Mouse (Mus musculus) liver, embryonic 14.5 days (tissue): ENCODE data around the gene Ltbp4. TPM values are rescaled to one million over a fixed set of nuclear protein-coding genes. Genes with fewer than 3 reads are reported as not detected.

Experiments
- ATAC-seq: fragments of 200-750 bp; cut with Nextera tagmentation; 2 replicates; pipeline ENCODE4 v1.8.0; 2017; ENCODE audit warnings: moderate number of reproducible peaks, mild to moderate bottlenecking, moderate library complexity; ENCODE audit not compliant: insufficient read depth
- DNase-seq, 3 experiments: peaks; one replicate each; pipeline ENCODE4 v3.0.0-alpha.2; 2012 to 2013; ENCODE audit warnings: low read depth in 3 of 3, low spot score in 3 of 3
- H3K27ac ChIP-seq: fragments of 300-500 bp; sonication (generic); 2 replicates; pipeline ENCODE4 v1.5.1; 2014; ENCODE audit warnings: moderate library complexity, mild to moderate bottlenecking, control low read depth, inconsistent platforms
- H3K27me3 ChIP-seq: fragments of 300-500 bp; sonication (generic); 2 replicates; pipeline ENCODE4 v1.6.1; 2014; ENCODE audit warnings: mild to moderate bottlenecking, low read length, moderate library complexity; ENCODE audit not compliant: control insufficient read depth, insufficient read depth
- H3K36me3 ChIP-seq: fragments of 300-500 bp; sonication (generic); replicated peaks from 2 replicates; pipeline ENCODE4 v1.6.1; 2014; ENCODE audit warnings: low read depth; ENCODE audit not compliant: control insufficient read depth, insufficient read depth
- H3K4me1 ChIP-seq, 2 experiments: fragments of 200-500 bp in 1 of 2; fragments of 300-500 bp in 1 of 2; sonication (generic) in 1 of 2; replicated peaks; 2 replicates each; pipeline ENCODE4 v1.6.1; 2012 to 2014; ENCODE audit warnings: antibody characterized with exemption in 1 of 2, inconsistent platforms in 1 of 2, low read length in 1 of 2; ENCODE audit not compliant: control insufficient read depth in 2 of 2, insufficient read depth in 2 of 2
- H3K4me2 ChIP-seq: fragments of 300-500 bp; sonication (generic); 2 replicates; pipeline ENCODE4 v1.6.1; 2014; ENCODE audit warnings: low read depth, mild to moderate bottlenecking, control low read depth, moderate library complexity
- H3K4me3 ChIP-seq, 2 experiments: fragments of 200-500 bp in 1 of 2; fragments of 300-500 bp in 1 of 2; sonication (generic) in 1 of 2; 2 replicates each; pipeline ENCODE4 v1.5.1; 2012 to 2014; ENCODE audit warnings: low read depth in 2 of 2, low read length in 2 of 2, mild to moderate bottlenecking in 2 of 2, control low read depth in 1 of 2, inconsistent platforms in 1 of 2, moderate library complexity in 1 of 2; ENCODE audit not compliant: insufficient read depth in 1 of 2
- H3K9ac ChIP-seq: fragments of 300-500 bp; sonication (generic); replicated peaks from 2 replicates; pipeline ENCODE4 v1.6.1; 2014; ENCODE audit warnings: mild to moderate bottlenecking, control low read depth, moderate library complexity
- H3K9me3 ChIP-seq: fragments of 300-500 bp; sonication (generic); 2 replicates; pipeline ENCODE4 v1.6.1; 2016; ENCODE audit warnings: low read length, mixed read lengths; ENCODE audit not compliant: control insufficient read depth
- CTCF ChIP-seq: IDR thresholded peaks from 2 replicates; pipeline ENCODE4 v1.5.1; 2016; ENCODE audit warnings: antibody characterized with exemption, low read depth, control low read depth
- EP300 ChIP-seq: IDR thresholded peaks from 2 replicates; pipeline ENCODE4 v1.6.1; 2016; ENCODE audit warnings: antibody characterized with exemption, low read depth
- WGBS: fragments of 180-500 bp; shearing (Covaris S2); extraction: QIAGEN DNeasy Blood & Tissue Kit; methylation state at CpG from one replicate; pipeline ENCODE4 v1.1.7; 2014; ENCODE audit not compliant: insufficient replicate concordance; 5-methylcytosine and 5-hydroxymethylcytosine counted together
- polyA plus RNA-seq, 2 experiments: library from polyadenylated mRNA; depleted of rRNA in 1 of 2; stranded (reverse) in 1 of 2; unstranded in 1 of 2; fragments of >200 nt; fragmentation: Nextera tagmentation in 1 of 2; extraction: Ambion mirVana in 1 of 2; gene quantifications; 2 replicates each; pipeline versions ENCODE4 v1.2.1 to v1.2.3; 2012 to 2014

Ltbp4 gene
- polyA plus RNA-seq, 2 experiments: 3.0 to 5.2 TPM

GRCm38 (mm10) chr7:27328648-27329047 is 8.8 kb downstream of the Ltbp4 start:
- 29% methylated on average over 16 of the region's 16 CpGs for WGBS
- H3K9me3 ChIP-seq: no peaks in the 10 kb centered on the region
- TF ChIP-seq CTCF (no peak), EP300 (no peak)
- no peak overlapping the region for H3K4me3 ChIP-seq
- no peak overlapping the region for H3K27ac ChIP-seq
- no peak for ATAC-seq
- peaks cover 92% of the 10 kb centered on the region for H3K27me3 ChIP-seq
- no peak overlapping the region for H3K4me2 ChIP-seq
- no peak for DNase-seq
- H3K9ac ChIP-seq: no peak overlapping the region
- H3K36me3 ChIP-seq: no peaks in the 10 kb centered on the region
- H3K4me1 ChIP-seq: peaks cover 0 to 10% of the 10 kb centered on the region in 2 experiments; a peak in 1 of 4 replicates

- DNase-seq: no peak
Measured at GRCm38 (mm10) chr7:27328161-27328560, 9.3 kb downstream of the Ltbp4 start.

DNA sequence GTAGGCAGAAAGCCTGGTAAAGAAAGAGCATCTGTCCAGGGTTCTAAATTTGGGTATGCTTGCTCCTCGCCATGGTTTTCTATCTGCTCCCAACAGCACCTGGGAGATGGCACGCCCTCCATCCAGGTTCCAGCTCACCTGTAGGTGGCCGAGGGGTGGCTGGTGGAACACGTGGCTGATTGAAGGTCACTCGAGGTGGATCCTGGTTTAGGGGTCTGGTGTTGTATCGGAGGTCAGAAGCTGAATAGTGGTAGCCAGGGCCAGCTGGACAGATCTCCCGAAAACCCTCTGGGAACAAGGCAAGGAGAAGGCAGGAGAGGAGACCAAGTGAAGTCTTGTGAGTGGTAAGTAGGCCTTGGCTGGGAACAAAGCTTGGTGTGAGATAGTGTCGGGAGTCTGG is 10.0 kb downstream of the Ltbp4 start:
- H3K4me3 ChIP-seq: no peak overlapping the region
- H3K4me2 ChIP-seq: no peak overlapping the region
- H3K27me3 ChIP-seq: peaks cover 81% of the 10 kb centered on the region
- no peak for ATAC-seq
- H3K36me3 ChIP-seq: no peaks in the 10 kb centered on the region
- no peak overlapping the region for H3K27ac ChIP-seq
- WGBS: 74% methylated on average over 8 of the region's 8 CpGs
- no peak for TF ChIP-seq CTCF
- no peak for TF ChIP-seq EP300
- peaks cover 0 to 10% of the 10 kb centered on the region in 2 experiments; a peak in 1 of 4 replicates for H3K4me1 ChIP-seq
- H3K9ac ChIP-seq: no peak overlapping the region
- no peaks in the 10 kb centered on the region for H3K9me3 ChIP-seq
- no peak for DNase-seq

More at GRCm38 (mm10) chr7:27328161-27328560, 9.3 kb downstream of the Ltbp4 start:
- Histone ChIP-seq H3K9ac (no peak overlapping the region), H3K4me1 (peaks cover 0 to 10% of the 10 kb centered on the region in 2 experiments; a peak in 1 of 4 replicates), H3K36me3 (no peaks in the 10 kb centered on the region), H3K4me3 (no peak overlapping the region), H3K27me3 (peaks cover 88% of the 10 kb centered on the region), H3K27ac (no peak overlapping the region), H3K4me2 (no peak overlapping the region), H3K9me3 (no peaks in the 10 kb centered on the region)
- no peak for TF ChIP-seq CTCF
- TF ChIP-seq EP300: no peak
- no peak for ATAC-seq
- WGBS: 53% methylated on average over 11 of the region's 11 CpGs

GRCm38 (mm10) chr7:27326101-27326880 is 11.2 kb downstream of the Ltbp4 start:
- DNase-seq (no peak), ATAC-seq (no peak)
- H3K4me1 ChIP-seq: peaks cover 0 to 10% of the 10 kb centered on the region in 2 experiments; a peak in 1 of 4 replicates
- H3K4me3 ChIP-seq: no peak overlapping the region
- H3K9ac ChIP-seq: no peak overlapping the region
- no peaks in the 10 kb centered on the region for H3K36me3 ChIP-seq
- no peak overlapping the region for H3K4me2 ChIP-seq
- no peaks in the 10 kb centered on the region for H3K9me3 ChIP-seq
- H3K27ac ChIP-seq: no peak overlapping the region
- TF ChIP-seq EP300 (no peak), CTCF (no peak)
- 39% methylated on average over 34 of the region's 34 CpGs for WGBS
- peaks cover 69% of the 10 kb centered on the region for H3K27me3 ChIP-seq

DNA sequence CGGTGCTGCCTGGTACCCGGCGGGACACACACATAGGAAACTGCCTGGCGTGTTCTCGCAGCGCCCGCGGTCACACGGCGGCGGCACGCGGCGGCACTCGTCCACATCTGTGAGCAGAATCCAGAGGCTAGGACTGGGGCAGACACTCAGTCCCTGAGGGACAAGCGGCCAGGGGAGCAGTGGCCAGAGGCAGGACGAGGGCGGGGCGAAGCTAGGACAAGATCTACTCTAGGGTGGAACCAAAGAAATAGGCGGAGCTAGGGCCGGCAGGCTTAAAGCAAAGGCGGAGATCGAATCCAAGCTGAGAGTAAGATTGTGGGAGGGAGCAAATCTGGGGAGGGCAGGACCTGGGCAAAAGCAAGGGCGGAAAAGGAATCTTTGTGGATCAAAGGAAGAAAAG is 11.8 kb downstream of the Ltbp4 start:
- H3K9ac ChIP-seq: no peak overlapping the region
- no peak for TF ChIP-seq CTCF
- no peak for TF ChIP-seq EP300
- H3K4me1 ChIP-seq: peaks cover 0 to 10% of the 10 kb centered on the region in 2 experiments; a peak in 1 of 4 replicates
- H3K27ac ChIP-seq: no peak overlapping the region
- ATAC-seq (no peak), DNase-seq (no peak)
- peaks cover 63% of the 10 kb centered on the region for H3K27me3 ChIP-seq
- H3K4me2 ChIP-seq: no peak overlapping the region
- WGBS: 2% methylated on average over 24 of the region's 24 CpGs
- H3K36me3 ChIP-seq: no peaks in the 10 kb centered on the region
- no peaks in the 10 kb centered on the region for H3K9me3 ChIP-seq
- no peak overlapping the region for H3K4me3 ChIP-seq
